ENCODE assay signal across 8 mouse cellular contexts in genomic region chr14:51912391-51913061, GRCm38 (mm10). TPM values are rescaled to one million over a fixed set of nuclear protein-coding genes. Genes with fewer than 3 reads are reported as not detected.
A peak's percentile ranks its signal among the peaks of the same experiment; 100 is the strongest.
DNase-seq lines count a peak whose midpoint lies in the region; ATAC-seq and TF ChIP-seq lines count a peak whose summit lies in the region.

No protein-coding gene starts in this region.

- WGBS in thymus, adult 2 months, result 37% methylated on average over 14 of the region's 14 CpGs
- 10% methylated on average over 14 of the region's 14 CpGs for WGBS in forebrain, embryonic 13.5 days
- WGBS in intestine, embryonic 14.5 days, result 16% methylated on average over 14 of the region's 14 CpGs
- 8% methylated on average over 14 of the region's 14 CpGs for WGBS in midbrain, embryonic 10.5 days

- H3K27me3 ChIP-seq in thymus, adult 2 months (ENCODE audit: control insufficient read depth, insufficient read depth, low read length), result no peaks in the 10 kb centered on the region
- 0 out of 2 replicates have a peak, but pooled peaks cover 3% of the 10 kb centered on the region for H3K27me3 ChIP-seq in forebrain, embryonic 13.5 days
- H3K27me3 ChIP-seq in intestine, embryonic 14.5 days (replicated peaks; ENCODE audit: control insufficient read depth, insufficient read depth, low read length), result no peaks in the 10 kb centered on the region
- H3K27me3 ChIP-seq in midbrain, embryonic 10.5 days (ENCODE audit: low read depth, poor library complexity, severe bottlenecking), result peaks cover 48% of the 10 kb centered on the region

- TF ChIP-seq POLR2A in thymus, adult 2 months (IDR thresholded peaks at IDR 0.05; ENCODE audit: control insufficient read depth, extremely low read depth, insufficient read depth, low read length, poor library complexity), result no peak

- H3K4me3 ChIP-seq in thymus, adult 2 months (ENCODE audit: control insufficient read depth, insufficient read depth, low read length), result peak overlapping the region; percentile 79
- H3K4me3 ChIP-seq in forebrain, embryonic 13.5 days, result peak overlapping the region; percentile 51
- peak overlapping the region; percentile 63 for H3K4me3 ChIP-seq in intestine, embryonic 14.5 days (ENCODE audit: low read depth, low read length)
- peak overlapping the region; percentile 63 for H3K4me3 ChIP-seq in midbrain, embryonic 10.5 days

- DNase-seq in thymus, adult 2 months, result peak; percentile 15
- DNase-seq in thymus, adult 18-20 months, result no peak
- DNase-seq in intestine, embryonic 14.5 days (ENCODE audit: low spot score), result no peak
- no peak for DNase-seq in midbrain, embryonic 10.5 days (ENCODE audit: low spot score)
- no peak for DNase-seq in left cerebral cortex, adult 8-10 months (ENCODE audit: low spot score in 2 of 2)
- no peak for DNase-seq in left cerebral cortex, adult 11 months (ENCODE audit: low spot score)
- no peak for DNase-seq in left cerebral cortex, adult 9 months (ENCODE audit: low spot score in 2 of 2)

- H3K27ac ChIP-seq in thymus, adult 2 months (ENCODE audit: control insufficient read depth, insufficient read depth, low read length), result peak overlapping the region; percentile 1; the same call in 1 of the 2 replicates
- peak overlapping the region; percentile 89 for H3K27ac ChIP-seq in forebrain, embryonic 13.5 days
- H3K27ac ChIP-seq in intestine, embryonic 14.5 days (ENCODE audit: low read depth), result no peak overlapping the region
- H3K27ac ChIP-seq in midbrain, embryonic 10.5 days (replicated peaks), result peak overlapping the region; percentile 72; the same call in 1 of the 2 replicates

- peak overlapping the region; percentile 68 for H3K9ac ChIP-seq in forebrain, embryonic 13.5 days
- peak overlapping the region; percentile 60 for H3K9ac ChIP-seq in intestine, embryonic 14.5 days (ENCODE audit: low read length)

- peak overlapping the region; percentile 86 for H3K4me2 ChIP-seq in forebrain, embryonic 13.5 days
- H3K4me2 ChIP-seq in intestine, embryonic 14.5 days (ENCODE audit: low read length), result peak overlapping the region; percentile 100

- H3K9me3 ChIP-seq in forebrain, embryonic 13.5 days (replicated peaks), result no peaks in the 10 kb centered on the region
- no peaks in the 10 kb centered on the region for H3K9me3 ChIP-seq in intestine, embryonic 14.5 days (ENCODE audit: control insufficient read depth, low read length)
- H3K9me3 ChIP-seq in midbrain, embryonic 10.5 days (replicated peaks), result no peaks in the 10 kb centered on the region

- no peaks in the 10 kb centered on the region for H3K36me3 ChIP-seq in thymus, adult 2 months (ENCODE audit: control insufficient read depth, insufficient read depth, low read length)
- H3K36me3 ChIP-seq in forebrain, embryonic 13.5 days (ENCODE audit: poor library complexity, severe bottlenecking), result peaks cover 10% of the 10 kb centered on the region; the same call in 1 of the 2 replicates
- 0 out of 2 replicates have a peak, but pooled peaks cover 7% of the 10 kb centered on the region for H3K36me3 ChIP-seq in intestine, embryonic 14.5 days (ENCODE audit: control insufficient read depth, insufficient read depth, low read length)
- H3K36me3 ChIP-seq in midbrain, embryonic 10.5 days, result no peaks in the 10 kb centered on the region

- TF ChIP-seq CTCF in thymus, adult 2 months (IDR thresholded peaks at IDR 0.05; ENCODE audit: borderline replicate concordance, control insufficient read depth, extremely low read depth, insufficient read depth, low read length, poor library complexity), result no peak

- peaks cover 17% of the 10 kb centered on the region for H3K4me1 ChIP-seq in thymus, adult 2 months (replicated peaks; ENCODE audit: control insufficient read depth, insufficient read depth, low read length)
- peaks cover 17% of the 10 kb centered on the region for H3K4me1 ChIP-seq in forebrain, embryonic 13.5 days
- peaks cover 14% of the 10 kb centered on the region; the same call in 1 of the 2 replicates for H3K4me1 ChIP-seq in intestine, embryonic 14.5 days (replicated peaks; ENCODE audit: control insufficient read depth, insufficient read depth, low read length)
- H3K4me1 ChIP-seq in midbrain, embryonic 10.5 days, result peaks cover 26% of the 10 kb centered on the region

- ATAC-seq in forebrain, embryonic 13.5 days, result peak; percentile 29
- peak; percentile 22 for ATAC-seq in intestine, embryonic 14.5 days (replicated peaks; ENCODE audit: low FRiP score, low TSS enrichment, low read depth)

RNA-seq across cellular contexts. Expression of gene Ndrg2, which starts 1.4 kb away (rescaled TPM):
- polyA plus RNA-seq in thymus, adult 2 months (2012; rRNA removed), result 85.1 and 178 TPM in 2 replicates
- 98.2 and 99.0 TPM in 2 replicates for polyA plus RNA-seq in forebrain, embryonic 13.5 days (2015; fragmentation: Nextera tagmentation; extraction: Ambion mirVana)
- polyA plus RNA-seq in intestine, embryonic 14.5 days (2014; fragmentation: Nextera tagmentation; extraction: Ambion mirVana), result 36.4 and 39.2 TPM in 2 replicates
- polyA plus RNA-seq in midbrain, embryonic 10.5 days (2016; fragmentation: Nextera tagmentation; extraction: Ambion mirVana), result 8.4 and 11.1 TPM in 2 replicates
- 100 to 1,000 TPM; 798 to 932 (median 862) TPM for total RNA-seq in left cerebral cortex, adult 8-10 months (2022)

RNA-seq across cellular contexts. Expression of gene Tppp2, which starts 5.7 kb away (rescaled TPM):
- polyA plus RNA-seq in thymus, adult 2 months (2012; rRNA removed), result not detected in 2 replicates
- not detected in 2 replicates for polyA plus RNA-seq in forebrain, embryonic 13.5 days (2015; fragmentation: Nextera tagmentation; extraction: Ambion mirVana)
- 0.31 TPM in 1 of 2 replicates, not detected in the other for polyA plus RNA-seq in intestine, embryonic 14.5 days (2014; fragmentation: Nextera tagmentation; extraction: Ambion mirVana)
- not detected in 2 replicates for polyA plus RNA-seq in midbrain, embryonic 10.5 days (2016; fragmentation: Nextera tagmentation; extraction: Ambion mirVana)
- not detected for total RNA-seq in left cerebral cortex, adult 8-10 months (2022)

RNA-seq across cellular contexts. Expression of gene Rnase13, which starts 10.0 kb away (rescaled TPM):
- polyA plus RNA-seq in thymus, adult 2 months (2012; rRNA removed), result not detected in 2 replicates
- not detected in 2 replicates for polyA plus RNA-seq in forebrain, embryonic 13.5 days (2015; fragmentation: Nextera tagmentation; extraction: Ambion mirVana)
- not detected in 2 replicates for polyA plus RNA-seq in intestine, embryonic 14.5 days (2014; fragmentation: Nextera tagmentation; extraction: Ambion mirVana)
- not detected in 2 replicates for polyA plus RNA-seq in midbrain, embryonic 10.5 days (2016; fragmentation: Nextera tagmentation; extraction: Ambion mirVana)
- total RNA-seq in left cerebral cortex, adult 8-10 months (2022), result not detected

RNA-seq across cellular contexts. Expression of gene Slc39a2, which starts 19.8 kb away (rescaled TPM):
- polyA plus RNA-seq in thymus, adult 2 months (2012; rRNA removed), result 0.84 and 1.5 TPM in 2 replicates
- polyA plus RNA-seq in forebrain, embryonic 13.5 days (2015; fragmentation: Nextera tagmentation; extraction: Ambion mirVana), result 1.3 and 1.5 TPM in 2 replicates
- 0.71 and 0.99 TPM in 2 replicates for polyA plus RNA-seq in intestine, embryonic 14.5 days (2014; fragmentation: Nextera tagmentation; extraction: Ambion mirVana)
- 0.58 and 0.65 TPM in 2 replicates for polyA plus RNA-seq in midbrain, embryonic 10.5 days (2016; fragmentation: Nextera tagmentation; extraction: Ambion mirVana)
- total RNA-seq in left cerebral cortex, adult 8-10 months (2022), result 1 to 10 TPM; 3.2 to 5.3 (median 3.8) TPM

RNA-seq across cellular contexts. Expression of gene Mettl17, which starts 27.9 kb away (rescaled TPM):
- 50.4 and 56.7 TPM in 2 replicates for polyA plus RNA-seq in thymus, adult 2 months (2012; rRNA removed)
- polyA plus RNA-seq in forebrain, embryonic 13.5 days (2015; fragmentation: Nextera tagmentation; extraction: Ambion mirVana), result 60.5 and 76.5 TPM in 2 replicates
- polyA plus RNA-seq in intestine, embryonic 14.5 days (2014; fragmentation: Nextera tagmentation; extraction: Ambion mirVana), result 54.9 and 67.0 TPM in 2 replicates
- 40.6 and 46.3 TPM in 2 replicates for polyA plus RNA-seq in midbrain, embryonic 10.5 days (2016; fragmentation: Nextera tagmentation; extraction: Ambion mirVana)
- total RNA-seq in left cerebral cortex, adult 8-10 months (2022), result 10 to 100 TPM; 26.5 to 30.4 (median 28.4) TPM
